Comparison of ENCODE assay signal across 9 mouse cellular contexts in genomic region chr2:125355216-125355971, GRCm38 (mm10).
DNase-seq lines count a peak whose midpoint lies in the region; ATAC-seq and TF ChIP-seq lines count a peak whose summit lies in the region.
"Had no signal": no experiment of that assay in that cellular context is flagged by ENCODE, and none has a peak within 500 bp of the region (broad histone marks: within the 10 kb centered on the region; RNA-seq: fewer than 3 reads in every experiment).

No protein-coding gene starts in this region.

- H3K9ac ChIP-seq in forebrain, embryonic 15.5 days (replicated peaks) = no peak overlapping the region
- H3K9ac ChIP-seq in midbrain, postnatal 0 days (replicated peaks; ENCODE audit: low read length, poor library complexity, severe bottlenecking) = no peak overlapping the region
- H3K9ac ChIP-seq in midbrain, embryonic 15.5 days = no peak overlapping the region

- ATAC-seq in forebrain, embryonic 15.5 days (replicated peaks) = peak; percentile 46; the same call in 1 of the 2 replicates
- ATAC-seq in midbrain, postnatal 0 days (ENCODE audit: low FRiP score) = 0 out of 2 replicates have a peak, but pooled peaks have one; percentile 16
- no peak for ATAC-seq in midbrain, embryonic 15.5 days (replicated peaks)

- no peaks in the 10 kb centered on the region for H3K27me3 ChIP-seq in forebrain, embryonic 15.5 days
- H3K27me3 ChIP-seq in forebrain, embryonic 10.5 days (ENCODE audit: poor library complexity, severe bottlenecking) = no peaks in the 10 kb centered on the region
- no peaks in the 10 kb centered on the region for H3K27me3 ChIP-seq in midbrain, postnatal 0 days (ENCODE audit: insufficient read depth, low read length)
- no peaks in the 10 kb centered on the region for H3K27me3 ChIP-seq in midbrain, embryonic 15.5 days (replicated peaks)

- WGBS in forebrain, embryonic 15.5 days = 65% methylated on average over 11 of the region's 11 CpGs
- WGBS in forebrain, embryonic 10.5 days = 83% methylated on average over 11 of the region's 11 CpGs
- WGBS in midbrain, postnatal 0 days = 61% methylated on average over 11 of the region's 11 CpGs
- WGBS in midbrain, embryonic 15.5 days = 69% methylated on average over 11 of the region's 11 CpGs

- H3K27ac ChIP-seq in forebrain, embryonic 15.5 days (replicated peaks) = no peak overlapping the region
- no peak overlapping the region for H3K27ac ChIP-seq in forebrain, embryonic 10.5 days
- H3K27ac ChIP-seq in midbrain, postnatal 0 days (ENCODE audit: low read depth, low read length) = no peak overlapping the region
- no peak overlapping the region for H3K27ac ChIP-seq in midbrain, embryonic 15.5 days

- H3K4me1 ChIP-seq in forebrain, embryonic 15.5 days = peaks cover 12% of the 10 kb centered on the region
- H3K4me1 ChIP-seq in forebrain, embryonic 10.5 days = peaks cover 6% of the 10 kb centered on the region; the same call in 1 of the 2 replicates
- H3K4me1 ChIP-seq in midbrain, postnatal 0 days (ENCODE audit: insufficient read depth, low read length) = no peaks in the 10 kb centered on the region
- H3K4me1 ChIP-seq in midbrain, embryonic 15.5 days = no peaks in the 10 kb centered on the region

- H3K4me2 ChIP-seq in forebrain, embryonic 15.5 days (replicated peaks) = no peak overlapping the region
- H3K4me2 ChIP-seq in midbrain, postnatal 0 days (ENCODE audit: low read depth, low read length, poor library complexity, severe bottlenecking) = no peak overlapping the region
- H3K4me2 ChIP-seq in midbrain, embryonic 15.5 days = no peak overlapping the region

- TF ChIP-seq CTCF in midbrain, postnatal 0 days (IDR thresholded peaks at IDR 0.05) = no peak

- H3K9me3 ChIP-seq in forebrain, embryonic 15.5 days = no peaks in the 10 kb centered on the region
- H3K9me3 ChIP-seq in forebrain, embryonic 10.5 days = no peaks in the 10 kb centered on the region
- H3K9me3 ChIP-seq in midbrain, postnatal 0 days (ENCODE audit: low read length) = no peaks in the 10 kb centered on the region
- H3K9me3 ChIP-seq in midbrain, embryonic 15.5 days = no peaks in the 10 kb centered on the region
- H3K9me3 ChIP-seq: megakaryocyte, embryonic 14.5 days had no signal

- H3K4me3 ChIP-seq in forebrain, embryonic 15.5 days = no peak overlapping the region
- H3K4me3 ChIP-seq in forebrain, embryonic 10.5 days = no peak overlapping the region
- H3K4me3 ChIP-seq in midbrain, postnatal 0 days (ENCODE audit: low read depth, low read length) = no peak overlapping the region
- no peak overlapping the region for H3K4me3 ChIP-seq in midbrain, embryonic 15.5 days

- peaks cover 6% of the 10 kb centered on the region; the same call in 1 of the 2 replicates for H3K36me3 ChIP-seq in forebrain, embryonic 15.5 days
- H3K36me3 ChIP-seq in forebrain, embryonic 10.5 days (replicated peaks) = peaks cover 20% of the 10 kb centered on the region
- H3K36me3 ChIP-seq in midbrain, postnatal 0 days (ENCODE audit: insufficient read depth, low read length) = peaks cover 9% of the 10 kb centered on the region; the same call in 1 of the 2 replicates
- no peaks in the 10 kb centered on the region for H3K36me3 ChIP-seq in midbrain, embryonic 15.5 days (replicated peaks)

- no peak for DNase-seq in forebrain, embryonic 10.5 days (ENCODE audit: extremely low spot score, low spot score)
- peak; percentile 22 for DNase-seq in midbrain, postnatal 0 days (ENCODE audit: low spot score)
- peak; percentile 49 for DNase-seq in heart, postnatal 4 days
- no peak for DNase-seq in frontal cortex, postnatal 25 days (ENCODE audit: low spot score in 2 of 2)
- DNase-seq in adrenal gland, postnatal 10 days = no peak
- no peak for DNase-seq in adrenal gland, postnatal 36 days

Comparison
In these comparisons a context has a peak if more than half of its experiments do, and no peak if none do; other contexts are left out.
1. DNase-seq: peak in midbrain, postnatal 0 days (single experiment) and heart, postnatal 4 days (single experiment); none in forebrain, embryonic 10.5 days (single experiment), frontal cortex, postnatal 25 days (0 of 2), adrenal gland, postnatal 10 days (single experiment) and adrenal gland, postnatal 36 days (0 of 2).